Mouse (Mus musculus): ENCODE data around the gene Dync1li2. TPM values are rescaled to one million over a fixed set of nuclear protein-coding genes. Genes with fewer than 3 reads are reported as not detected.

Gene Dync1li2
- polyA plus RNA-seq, 1 experiment from 2014 or later = 124 TPM

GRCm38 (mm10) chr8:104412805-104413532 lies 29.9 kb downstream of the Dync1li2 start:
- Histone ChIP-seq H3K27me3 (no peaks in the 10 kb centered on the region), H3K27ac (replicated peaks) (no peak overlapping the region), H3K4me3 (no peak overlapping the region), H3K9ac (replicated peaks) (no peak overlapping the region), H3K9me3 (no peaks in the 10 kb centered on the region), H3K4me1 (no peaks in the 10 kb centered on the region), H3K36me3 (peaks cover 12% of the 10 kb centered on the region), H3K4me2 (replicated peaks) (no peak overlapping the region)
- no peak for ATAC-seq (replicated peaks)
- 76% methylated on average over 7 of the region's 7 CpGs for WGBS

DNA sequence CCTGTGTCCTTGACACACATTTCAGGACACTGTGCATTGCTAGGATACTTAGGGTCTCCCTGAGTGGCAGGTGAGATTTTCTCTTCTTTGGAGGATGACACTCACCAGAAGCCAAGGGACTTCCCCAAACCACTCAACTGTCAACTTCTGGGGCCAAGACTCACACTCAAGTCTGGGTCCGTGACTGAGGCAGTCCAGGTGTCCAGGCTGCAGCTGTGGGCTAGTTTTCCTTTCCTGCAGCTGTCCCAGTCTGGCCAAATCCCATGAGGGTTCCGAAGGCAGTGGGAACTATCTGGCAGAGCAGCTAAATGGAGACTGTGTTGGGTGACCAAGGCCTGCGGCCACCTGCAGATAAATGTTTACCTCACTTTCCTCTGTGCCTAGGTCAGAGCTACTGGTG lies 30.9 kb downstream of the Dync1li2 start:
- H3K36me3 ChIP-seq = peaks cover 2% of the 10 kb centered on the region
- H3K4me2 ChIP-seq (replicated peaks) = no peak overlapping the region
- no peak for ATAC-seq (replicated peaks)
- no peak overlapping the region for H3K9ac ChIP-seq (replicated peaks)
- H3K27ac ChIP-seq (replicated peaks) = no peak overlapping the region
- no peak overlapping the region for H3K4me3 ChIP-seq
- 89% methylated on average over 3 of the region's 3 CpGs for WGBS
- H3K4me1 ChIP-seq = no peaks in the 10 kb centered on the region
- no peaks in the 10 kb centered on the region for H3K27me3 ChIP-seq
- H3K9me3 ChIP-seq = no peaks in the 10 kb centered on the region

DNA sequence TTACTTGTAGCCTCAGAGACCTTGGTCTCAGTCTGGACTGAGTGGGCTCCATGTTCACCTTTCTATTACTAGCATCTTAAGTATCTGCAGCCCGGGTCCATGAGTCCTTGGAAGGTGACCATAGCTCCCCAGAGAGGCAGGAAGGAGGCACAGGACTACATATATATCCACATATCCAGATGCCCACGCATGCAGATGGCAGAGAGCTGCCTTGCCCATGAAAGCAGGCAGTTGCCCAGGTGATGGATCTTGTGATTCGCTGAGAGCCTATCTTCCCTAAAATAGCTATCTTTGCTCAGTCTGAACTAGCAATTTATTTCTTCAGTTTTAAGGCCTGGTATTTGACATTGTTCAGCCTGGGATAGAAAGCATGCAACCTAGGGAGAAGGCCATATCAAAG lies 31.4 kb downstream of the Dync1li2 start:
- H3K4me2 ChIP-seq (replicated peaks) = no peak overlapping the region
- ATAC-seq (replicated peaks) = no peak
- no peak overlapping the region for H3K9ac ChIP-seq (replicated peaks)
- no peak overlapping the region for H3K4me3 ChIP-seq
- 87% methylated on average over 3 of the region's 3 CpGs for WGBS
- H3K4me1 ChIP-seq = no peaks in the 10 kb centered on the region
- 0 out of 2 replicates have a peak, but pooled peaks cover 2% of the 10 kb centered on the region for H3K36me3 ChIP-seq
- no peak overlapping the region for H3K27ac ChIP-seq (replicated peaks)
- no peaks in the 10 kb centered on the region for H3K9me3 ChIP-seq
- H3K27me3 ChIP-seq = no peaks in the 10 kb centered on the region

- H3K9me3 ChIP-seq = no peaks in the 10 kb centered on the region
- H3K4me3 ChIP-seq = no peak overlapping the region
- no peak overlapping the region for H3K9ac ChIP-seq (replicated peaks)
- no peaks in the 10 kb centered on the region for H3K36me3 ChIP-seq
- 28% methylated on average over 7 of the region's 7 CpGs for whole genome bisulfite sequencing
- H3K27me3 ChIP-seq = no peaks in the 10 kb centered on the region
- H3K4me2 ChIP-seq (replicated peaks) = no peak overlapping the region
- no peak overlapping the region for H3K27ac ChIP-seq (replicated peaks)
- ATAC-seq (replicated peaks) = no peak
- H3K4me1 ChIP-seq = no peaks in the 10 kb centered on the region
Measured at GRCm38 (mm10) chr8:104410628-104411273, 32.1 kb downstream of the Dync1li2 start.

DNA sequence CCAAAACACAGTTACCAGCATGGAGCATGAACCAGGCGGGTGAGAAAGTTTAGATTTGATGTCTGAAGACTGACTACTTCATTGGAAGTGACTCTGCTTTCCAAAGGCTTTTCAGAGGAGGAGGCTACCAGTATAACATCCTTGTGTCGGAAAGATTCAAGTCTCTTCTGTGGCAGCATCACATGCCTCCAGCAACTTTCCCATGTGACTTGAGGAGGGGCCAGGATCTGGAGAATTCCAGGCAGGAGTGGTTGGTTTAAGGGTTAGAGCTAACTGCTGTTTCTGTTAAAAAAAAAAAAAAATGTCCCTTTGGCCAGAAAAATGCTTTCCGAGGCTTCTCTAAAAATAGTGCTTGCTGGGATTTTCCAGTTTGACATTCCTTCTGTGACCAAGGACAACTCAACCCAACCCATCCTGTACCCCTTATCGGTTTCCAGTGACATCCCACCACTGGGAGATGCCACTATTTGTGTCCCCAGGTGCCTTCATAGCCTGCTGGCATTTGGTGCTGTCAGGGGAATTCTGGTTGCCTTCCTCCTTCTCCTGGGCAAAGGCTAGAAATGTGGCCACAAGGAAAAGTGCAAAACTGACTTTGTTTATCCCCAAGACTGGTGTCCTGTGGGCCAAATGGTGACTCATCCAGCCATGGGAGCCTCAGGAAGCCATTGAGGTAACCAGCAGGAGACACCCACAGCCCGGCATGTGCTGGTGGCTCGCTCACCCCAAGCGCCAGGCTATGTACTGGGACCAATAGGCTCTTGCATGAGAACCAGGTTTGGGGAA lies 34.3 kb downstream of the Dync1li2 start:
- Histone ChIP-seq H3K4me2 (replicated peaks) (no peak overlapping the region), H3K36me3 (no peaks in the 10 kb centered on the region), H3K9ac (replicated peaks) (no peak overlapping the region), H3K4me1 (no peaks in the 10 kb centered on the region), H3K4me3 (no peak overlapping the region), H3K27ac (replicated peaks) (no peak overlapping the region), H3K9me3 (no peaks in the 10 kb centered on the region), H3K27me3 (no peaks in the 10 kb centered on the region)
- 85% methylated on average over 7 of the region's 7 CpGs for WGBS
- ATAC-seq (replicated peaks) = no peak

GRCm38 (mm10) chr8:104406340-104407128 lies 36.3 kb downstream of the Dync1li2 start:
- H3K4me2 ChIP-seq (replicated peaks) = no peak overlapping the region
- no peak overlapping the region for H3K4me3 ChIP-seq
- no peak for ATAC-seq (replicated peaks)
- H3K4me1 ChIP-seq = no peaks in the 10 kb centered on the region
- H3K27me3 ChIP-seq = no peaks in the 10 kb centered on the region
- H3K27ac ChIP-seq (replicated peaks) = no peak overlapping the region
- no peaks in the 10 kb centered on the region for H3K9me3 ChIP-seq
- no peak overlapping the region for H3K9ac ChIP-seq (replicated peaks)
- 85% methylated on average over 6 of the region's 6 CpGs for WGBS
- H3K36me3 ChIP-seq = no peaks in the 10 kb centered on the region

GRCm38 (mm10) chr8:104405430-104406187 lies 37.2 kb downstream of the Dync1li2 start:
- Histone ChIP-seq H3K4me2 (replicated peaks) (no peak overlapping the region), H3K9ac (replicated peaks) (no peak overlapping the region), H3K36me3 (no peaks in the 10 kb centered on the region), H3K27ac (replicated peaks) (no peak overlapping the region), H3K27me3 (no peaks in the 10 kb centered on the region), H3K9me3 (no peaks in the 10 kb centered on the region), H3K4me1 (no peaks in the 10 kb centered on the region), H3K4me3 (no peak overlapping the region)
- no peak for ATAC-seq (replicated peaks)
- WGBS = 74% methylated on average over 15 of the region's 15 CpGs

DNA sequence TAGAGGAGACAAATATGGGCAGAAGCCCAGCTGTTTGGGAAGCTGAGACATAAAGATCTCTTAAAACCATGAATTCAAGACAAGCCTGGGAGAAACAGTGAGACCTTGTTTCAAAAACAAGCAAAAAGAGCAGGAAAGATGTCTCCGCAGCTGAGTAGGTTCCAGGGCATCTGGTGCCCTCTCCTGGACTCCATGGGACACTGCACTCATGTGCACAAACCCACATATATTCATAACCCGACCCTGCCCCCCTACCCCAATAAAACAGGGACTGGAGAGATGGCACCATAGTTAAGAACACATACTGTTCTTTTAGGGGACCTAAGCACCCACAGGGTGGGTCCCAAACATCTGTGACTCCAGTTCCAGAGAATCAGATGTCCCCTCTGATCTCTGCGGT lies 39.3 kb downstream of the Dync1li2 start:
- no peak overlapping the region for H3K9ac ChIP-seq (replicated peaks)
- no peak overlapping the region for H3K4me2 ChIP-seq (replicated peaks)
- no peak overlapping the region for H3K4me3 ChIP-seq
- no peaks in the 10 kb centered on the region for H3K4me1 ChIP-seq
- WGBS = 71% methylated on average over 3 of the region's 3 CpGs
- H3K36me3 ChIP-seq = no peaks in the 10 kb centered on the region
- no peaks in the 10 kb centered on the region for H3K27me3 ChIP-seq
- no peaks in the 10 kb centered on the region for H3K9me3 ChIP-seq
- no peak overlapping the region for H3K27ac ChIP-seq (replicated peaks)
- no peak for ATAC-seq (replicated peaks)

DNA sequence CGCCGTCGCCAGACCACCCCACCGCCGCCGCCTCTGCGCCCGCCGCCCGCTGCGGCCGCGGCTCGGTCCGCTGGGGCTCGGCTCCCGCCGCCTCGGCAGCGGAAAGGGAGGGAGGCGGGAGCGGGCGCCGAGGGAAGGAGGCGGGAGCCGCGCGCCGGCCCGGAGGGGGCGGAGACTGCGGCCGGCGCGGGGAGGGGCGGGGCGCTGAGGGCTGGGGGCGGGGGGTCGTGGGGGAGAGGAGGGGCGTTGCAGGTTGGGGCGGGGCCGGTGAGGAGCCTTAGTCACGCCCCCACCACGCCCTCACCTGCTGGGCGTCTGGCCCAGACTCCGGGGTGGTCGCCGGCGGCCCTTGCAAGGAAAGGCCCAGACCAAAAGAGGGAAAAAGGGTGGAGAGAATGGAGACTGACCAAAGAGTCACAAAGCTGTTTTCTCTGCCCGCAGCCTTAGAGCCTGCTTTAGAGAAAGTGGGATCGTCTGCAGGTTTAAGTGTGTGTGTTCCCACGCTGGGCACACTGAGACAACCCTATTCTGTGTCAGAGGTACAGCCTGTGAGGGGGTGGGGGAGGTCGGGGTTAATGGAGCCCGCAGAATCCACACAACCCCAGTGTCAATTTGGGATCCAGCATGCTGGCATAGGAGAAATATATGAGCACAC lies 47.0 kb downstream of the Dync1li2 start, which contains the start of gene Cmtm4:
Gene Cmtm4, minus strand, starts transcription at position 105 of the 655 bp plus-strand sequence.
- H3K4me3 ChIP-seq = peak within 1 kb of the TSS; percentile 76
- WGBS = 2% methylated on average over 43 of the region's 54 CpGs
- peaks cover 23% of the 10 kb centered on the region for H3K4me1 ChIP-seq
- no peaks in the 10 kb centered on the region for H3K27me3 ChIP-seq
- H3K36me3 ChIP-seq = no peaks in the 10 kb centered on the region
- peaks cover 4% of the 10 kb centered on the region; the same call in 1 of the 2 replicates for H3K9me3 ChIP-seq
- peak within 1 kb of the TSS; percentile 81 for H3K4me2 ChIP-seq (replicated peaks)
- peak; percentile 79 for ATAC-seq (replicated peaks)
- H3K9ac ChIP-seq (replicated peaks) = peak within 1 kb of the TSS; percentile 80
- H3K27ac ChIP-seq (replicated peaks) = peak within 1 kb of the TSS; percentile 79

- H3K27me3 ChIP-seq = no peaks in the 10 kb centered on the region
- peak overlapping the region; percentile 80 for H3K9ac ChIP-seq (replicated peaks)
- no peaks in the 10 kb centered on the region for H3K36me3 ChIP-seq
- under 1% methylated on average over 79 of the region's 82 CpGs for WGBS
- H3K9me3 ChIP-seq = peaks cover 4% of the 10 kb centered on the region; the same call in 1 of the 2 replicates
- peak overlapping the region; percentile 76 for H3K4me3 ChIP-seq
- H3K4me1 ChIP-seq = peaks cover 23% of the 10 kb centered on the region
- H3K27ac ChIP-seq (replicated peaks) = peak overlapping the region; percentile 79
- ATAC-seq (replicated peaks) = peak; percentile 81
- H3K4me2 ChIP-seq (replicated peaks) = peak overlapping the region; percentile 81
Measured at GRCm38 (mm10) chr8:104394801-104395702, 47.8 kb downstream of the Dync1li2 start.
